Mouse (Mus musculus) erythroblast, embryonic 14.5 days (primary cell): ENCODE results near the gene Cdh23. TPM values are rescaled to one million over a fixed set of nuclear protein-coding genes. Genes with fewer than 3 reads are reported as not detected.

Source experiments
- H3K27me3 ChIP-seq: 2 replicates; pipeline ENCODE4 v1.6.1; 2012; ENCODE audit warnings: inconsistent platforms; ENCODE audit not compliant: control insufficient read depth
- H3K36me3 ChIP-seq: 2 replicates; pipeline ENCODE4 v1.6.1; 2012; ENCODE audit warnings: mild to moderate bottlenecking, inconsistent platforms; ENCODE audit not compliant: control insufficient read depth
- H3K4me1 ChIP-seq: 2 replicates; pipeline ENCODE4 v1.6.1; 2012; ENCODE audit warnings: inconsistent platforms; ENCODE audit not compliant: control insufficient read depth
- H3K4me3 ChIP-seq: replicated peaks from 2 replicates; pipeline ENCODE3; 2012; ENCODE audit warnings: moderate library complexity, mild to moderate bottlenecking, inconsistent platforms
- H3K9me3 ChIP-seq: 2 replicates; pipeline ENCODE4 v1.6.1; 2012; ENCODE audit warnings: low read length, inconsistent platforms, mixed read lengths; ENCODE audit not compliant: control insufficient read depth
- GATA1 ChIP-seq: IDR thresholded peaks from 2 replicates; pipeline ENCODE4 v1.6.1; 2012; ENCODE audit warnings: low read length, inconsistent platforms, mixed read lengths
- TAL1 ChIP-seq: IDR thresholded peaks from 3 replicates; pipeline ENCODE4 v1.6.1; 2012; ENCODE audit warnings: low read length, inconsistent platforms, mixed read lengths
- polyA plus RNA-seq: library from polyadenylated mRNA; stranded (reverse); fragments of >175 nt; gene quantifications from 2 replicates; pipeline ENCODE4 v1.2.3, GENCODE M21; 2012

Gene Cdh23
- polyA plus RNA-seq, 1 experiment = 0.01 TPM

GRCm38 (mm10) chr10:60516286-60516685, 180.0 kb downstream of the Cdh23 start:
- TF ChIP-seq GATA1 = no peak
- no peak for TF ChIP-seq TAL1
- Histone ChIP-seq H3K9me3 (no peaks in the 10 kb centered on the region), H3K4me1 (no peaks in the 10 kb centered on the region), H3K4me3 (no peak overlapping the region), H3K27me3 (no peaks in the 10 kb centered on the region), H3K36me3 (no peaks in the 10 kb centered on the region)

DNA sequence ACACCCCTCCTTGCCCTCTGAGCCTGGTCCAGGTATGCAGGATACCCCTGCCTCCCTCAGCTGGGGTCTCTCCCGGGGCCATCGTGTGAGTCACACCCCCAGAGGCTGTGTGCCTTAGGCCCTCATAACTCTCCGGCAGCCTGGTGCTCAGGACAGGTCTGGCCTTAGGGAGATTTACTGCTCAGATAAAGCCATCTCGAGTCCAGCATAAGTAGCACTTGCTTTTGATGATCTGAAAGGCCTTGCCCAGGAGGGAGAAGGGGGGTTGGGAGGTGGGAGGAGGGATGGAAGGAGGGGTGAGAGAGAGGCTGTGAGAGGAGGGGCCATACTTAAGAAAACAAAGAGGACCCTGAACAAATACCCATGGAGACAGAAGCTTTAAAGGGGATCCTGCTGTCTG, 197.8 kb downstream of the Cdh23 start:
- Histone ChIP-seq H3K9me3 (no peaks in the 10 kb centered on the region), H3K27me3 (no peaks in the 10 kb centered on the region), H3K36me3 (no peaks in the 10 kb centered on the region), H3K4me3 (no peak overlapping the region), H3K4me1 (no peaks in the 10 kb centered on the region)
- TF ChIP-seq GATA1 = no peak
- no peak for TF ChIP-seq TAL1

- H3K4me3 ChIP-seq = no peak overlapping the region
- no peaks in the 10 kb centered on the region for H3K27me3 ChIP-seq
- TF ChIP-seq TAL1 (no peak), GATA1 (no peak)
- no peaks in the 10 kb centered on the region for H3K4me1 ChIP-seq
- H3K9me3 ChIP-seq = no peaks in the 10 kb centered on the region
- no peaks in the 10 kb centered on the region for H3K36me3 ChIP-seq
Measured at GRCm38 (mm10) chr10:60495070-60495469, 201.2 kb downstream of the Cdh23 start.

DNA sequence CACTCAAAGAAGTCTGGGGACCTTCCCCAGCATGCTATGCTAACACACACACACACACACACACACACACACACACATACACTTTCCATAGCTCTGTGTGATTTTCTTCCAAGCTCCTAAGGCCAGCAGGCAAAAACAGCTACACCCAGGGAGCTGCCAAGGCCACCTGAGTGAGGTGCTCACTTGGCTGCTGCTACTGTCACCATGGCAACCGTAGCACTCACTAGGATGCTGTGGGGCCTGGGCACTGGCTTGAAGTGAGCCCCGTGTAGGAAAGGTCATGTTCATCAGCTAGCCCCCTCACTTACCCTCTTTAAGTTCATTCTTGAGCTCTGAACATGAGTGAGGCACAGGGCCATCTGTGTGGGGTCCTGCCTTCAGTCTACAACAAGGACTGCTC, 204.8 kb downstream of the Cdh23 start:
- no peak for TF ChIP-seq GATA1
- TF ChIP-seq TAL1 = no peak
- H3K9me3 ChIP-seq = no peaks in the 10 kb centered on the region
- no peak overlapping the region for H3K4me3 ChIP-seq
- H3K27me3 ChIP-seq = no peaks in the 10 kb centered on the region
- no peaks in the 10 kb centered on the region for H3K4me1 ChIP-seq
- no peaks in the 10 kb centered on the region for H3K36me3 ChIP-seq

GRCm38 (mm10) chr10:60481381-60481780, 214.9 kb downstream of the Cdh23 start:
- Histone ChIP-seq H3K36me3 (no peaks in the 10 kb centered on the region), H3K27me3 (no peaks in the 10 kb centered on the region), H3K9me3 (peaks cover 2% of the 10 kb centered on the region; the same call in 1 of the 2 replicates), H3K4me1 (no peaks in the 10 kb centered on the region), H3K4me3 (no peak overlapping the region)
- TF ChIP-seq TAL1 = no peak
- TF ChIP-seq GATA1 = no peak

- Histone ChIP-seq H3K36me3 (no peaks in the 10 kb centered on the region), H3K27me3 (no peaks in the 10 kb centered on the region), H3K9me3 (no peaks in the 10 kb centered on the region), H3K4me1 (peaks cover 3% of the 10 kb centered on the region), H3K4me3 (no peak overlapping the region)
- TF ChIP-seq TAL1 = no peak
- TF ChIP-seq GATA1 = no peak
Measured at GRCm38 (mm10) chr10:60474549-60474948, 221.7 kb downstream of the Cdh23 start.

DNA sequence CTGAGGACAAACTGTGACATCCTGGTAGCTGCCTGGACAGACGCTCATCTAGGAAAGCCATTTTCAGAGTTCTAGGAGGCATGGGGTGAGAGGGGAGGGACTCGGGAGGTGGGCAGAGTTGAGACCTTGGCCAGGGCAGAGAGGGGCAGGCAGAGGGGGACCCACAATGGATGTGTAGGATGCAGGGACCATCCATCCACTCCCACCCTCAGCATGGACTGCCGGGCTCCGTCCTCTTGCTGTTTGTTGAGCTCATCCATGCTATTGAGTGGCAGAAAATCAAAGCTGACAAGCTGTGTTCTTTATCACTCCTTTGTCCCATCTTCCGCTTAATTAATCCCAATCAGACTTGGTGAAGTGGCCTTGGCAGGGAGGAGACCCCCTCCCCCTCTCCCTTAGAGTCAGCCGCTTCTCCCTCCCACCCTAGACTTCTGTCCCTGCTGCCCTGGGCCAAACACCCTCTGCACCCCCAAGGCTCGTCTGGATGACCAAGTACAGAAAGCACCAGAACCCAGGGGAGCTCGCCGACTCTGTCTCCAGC, 222.4 kb downstream of the Cdh23 start:
- no peak overlapping the region for H3K4me3 ChIP-seq
- peaks cover 3% of the 10 kb centered on the region for H3K4me1 ChIP-seq
- H3K36me3 ChIP-seq = no peaks in the 10 kb centered on the region
- H3K9me3 ChIP-seq = no peaks in the 10 kb centered on the region
- no peak for TF ChIP-seq TAL1
- no peak for TF ChIP-seq GATA1
- no peaks in the 10 kb centered on the region for H3K27me3 ChIP-seq

DNA sequence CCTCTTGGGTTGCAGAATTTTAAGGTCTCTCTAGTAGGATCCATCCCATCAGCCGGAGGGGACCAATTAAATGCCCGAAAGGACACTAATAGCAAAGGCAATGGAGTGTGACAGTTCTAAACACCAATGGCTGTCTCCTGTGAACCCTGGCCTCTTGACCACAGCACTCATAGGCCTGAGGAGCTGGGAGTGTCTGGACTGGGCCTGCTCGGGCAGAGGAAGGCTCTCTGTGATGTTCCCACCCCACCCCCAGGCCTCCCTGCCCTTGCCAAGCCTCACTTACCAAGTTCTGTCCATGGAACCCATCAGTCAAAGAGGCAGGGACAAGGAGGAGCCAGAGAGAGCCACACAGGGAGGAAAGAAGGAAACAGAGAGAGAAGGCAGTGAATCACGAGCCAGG, 228.5 kb downstream of the Cdh23 start:
- Histone ChIP-seq H3K36me3 (no peaks in the 10 kb centered on the region), H3K4me3 (no peak overlapping the region)
- TF ChIP-seq TAL1 = no peak
- no peak for TF ChIP-seq GATA1

GRCm38 (mm10) chr10:60463953-60464647, 232.2 kb downstream of the Cdh23 start:
- TF ChIP-seq GATA1 = no peak
- no peak for TF ChIP-seq TAL1
- Histone ChIP-seq H3K4me3 (no peak overlapping the region), H3K36me3 (no peaks in the 10 kb centered on the region), H3K27me3 (no peaks in the 10 kb centered on the region), H3K9me3 (no peaks in the 10 kb centered on the region), H3K4me1 (no peaks in the 10 kb centered on the region)

More for the DNA sequence above, 228.5 kb downstream of the Cdh23 start:
- Histone ChIP-seq H3K9me3 (no peaks in the 10 kb centered on the region), H3K27me3 (no peaks in the 10 kb centered on the region), H3K4me1 (peaks cover 3% of the 10 kb centered on the region)
